Mouse (Mus musculus): Measurements from ENCODE around the gene Map2.

- TF ChIP-seq CTCF (IDR thresholded peaks at IDR 0.05; ENCODE audit: control insufficient read depth, insufficient read depth, low read length) = no peak
- no peak for TF ChIP-seq POLR2A (IDR thresholded peaks at IDR 0.05; ENCODE audit: borderline replicate concordance, control insufficient read depth, low read depth, low read length)
Measured at GRCm38 (mm10) chr1:66323461-66323860, 148.4 kb downstream of the Map2 start.
